Mouse (Mus musculus) olfactory bulb, adult 2 months (tissue): ENCODE results near the gene Traf3ip3.

ENCODE experiments used
- CTCF ChIP-seq: fragments of 200-500 bp; IDR thresholded peaks from 2 replicates; pipeline ENCODE4 v1.5.1; 2012; ENCODE audit warnings: low read depth, mild to moderate bottlenecking, low read length, moderate library complexity; ENCODE audit not compliant: insufficient read depth
- POLR2A ChIP-seq: fragments of 200-500 bp; IDR thresholded peaks from 2 replicates; pipeline ENCODE4 v1.6.1; 2012; ENCODE audit warnings: mild to moderate bottlenecking, low read depth, low read length, moderate library complexity; ENCODE audit not compliant: insufficient read depth

DNA sequence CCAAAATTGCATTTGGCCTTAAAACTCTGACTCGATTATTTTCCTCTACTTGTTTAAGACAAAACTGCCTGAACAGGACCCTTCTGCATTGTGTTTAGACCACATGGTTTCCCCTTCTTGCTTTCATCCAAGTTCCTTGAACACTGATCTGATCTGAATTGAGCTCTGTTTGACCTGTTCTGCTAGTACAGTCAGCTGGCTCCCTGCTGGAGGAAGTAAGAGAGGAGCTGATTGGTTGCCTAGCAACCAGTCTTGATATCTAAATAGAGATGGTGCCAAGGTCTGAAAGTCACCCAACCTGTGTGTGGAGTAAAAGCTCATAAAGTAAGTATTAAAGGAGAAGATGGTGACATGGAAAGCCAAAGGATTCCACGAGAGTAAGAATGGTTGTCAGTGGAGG lies 31.6 kb downstream of the Traf3ip3 start:
- TF ChIP-seq CTCF (no peak), POLR2A (no peak)
